In the genomic region with DNA sequence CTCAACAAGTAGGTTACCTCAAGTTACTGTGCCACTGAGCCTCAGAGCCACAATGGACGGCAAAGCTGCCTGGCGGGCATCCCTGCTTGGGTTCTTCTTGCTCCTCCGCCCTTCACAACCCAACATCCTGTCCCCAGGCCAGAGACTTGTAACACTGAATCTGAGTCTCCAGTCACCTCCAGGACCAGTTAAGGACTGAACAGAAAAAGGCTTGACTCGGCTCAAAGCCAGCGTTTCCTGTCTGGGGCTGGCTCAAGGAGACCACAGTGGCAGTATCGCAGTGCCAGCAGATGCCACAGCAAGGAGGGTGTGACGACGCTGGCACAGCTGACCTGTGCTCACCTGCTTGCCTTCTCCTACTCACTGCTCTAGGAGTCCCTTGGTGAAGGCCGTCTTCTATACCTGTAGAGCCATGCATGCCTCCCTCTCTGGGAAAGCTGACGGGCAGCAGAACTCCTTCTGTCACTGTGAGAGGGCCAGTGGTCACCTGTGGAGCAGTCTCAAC, we compare ENCODE assay signal across 26 mouse cellular contexts. TPM values are rescaled to one million over a fixed set of nuclear protein-coding genes. Genes with fewer than 3 reads are reported as not detected.
A peak's percentile ranks its signal among the peaks of the same experiment; 100 is the strongest.
DNase-seq lines count a peak whose midpoint lies in the region; ATAC-seq lines count a peak whose summit lies in the region.
"Had no signal": no experiment of that assay in that cellular context is flagged by ENCODE, and none has a peak within 500 bp of the region (broad histone marks: within the 10 kb centered on the region; RNA-seq: fewer than 3 reads in every experiment).

No protein-coding gene starts in this region.

- H3K27ac ChIP-seq in liver, embryonic 11.5 days (ENCODE audit: low read depth, low read length), result peak overlapping the region; percentile 21; the same call in 1 of the 2 replicates
- H3K27ac ChIP-seq in liver, embryonic 12.5 days, result no peak overlapping the region
- H3K27ac ChIP-seq in midbrain, embryonic 10.5 days (replicated peaks), result no peak overlapping the region
- H3K27ac ChIP-seq: embryonic facial prominence, embryonic 13.5 days; forebrain, embryonic 12.5 days had no signal

- no peak overlapping the region for H3K9ac ChIP-seq in liver, embryonic 11.5 days (ENCODE audit: low read depth, low read length)
- H3K9ac ChIP-seq in liver, embryonic 12.5 days, result no peak overlapping the region
- H3K9ac ChIP-seq: embryonic facial prominence, embryonic 13.5 days; forebrain, embryonic 12.5 days; forebrain, postnatal 0 days; heart, embryonic 12.5 days; hindbrain, embryonic 12.5 days had no signal

- no peaks in the 10 kb centered on the region for H3K4me1 ChIP-seq in liver, embryonic 11.5 days (replicated peaks; ENCODE audit: control insufficient read depth, insufficient read depth, low read length)
- peaks cover 5% of the 10 kb centered on the region for H3K4me1 ChIP-seq in liver, embryonic 12.5 days
- H3K4me1 ChIP-seq in midbrain, embryonic 10.5 days, result no peaks in the 10 kb centered on the region
- H3K4me1 ChIP-seq: embryonic facial prominence, embryonic 13.5 days; forebrain, embryonic 12.5 days; hindbrain, embryonic 12.5 days had no signal

- H3K9me3 ChIP-seq in liver, embryonic 11.5 days (ENCODE audit: control insufficient read depth, low read length), result no peaks in the 10 kb centered on the region
- no peaks in the 10 kb centered on the region for H3K9me3 ChIP-seq in liver, embryonic 12.5 days (replicated peaks)
- H3K9me3 ChIP-seq in midbrain, embryonic 10.5 days (replicated peaks), result no peaks in the 10 kb centered on the region
- H3K9me3 ChIP-seq: embryonic facial prominence, embryonic 13.5 days; forebrain, embryonic 12.5 days; G1E; heart, embryonic 12.5 days; hindbrain, embryonic 12.5 days had no signal

- no peak for DNase-seq in liver, embryonic 11.5 days (ENCODE audit: low spot score)
- no peak for DNase-seq in urinary bladder, adult 18-20 months (ENCODE audit: low spot score in 2 of 2)
- DNase-seq in midbrain, embryonic 10.5 days (ENCODE audit: low spot score), result no peak
- DNase-seq: adrenal gland, adult 8-10 months; adrenal gland, postnatal 36 days; B cell, adult 2 months; cerebellum, adult 11 months; cerebellum, adult 9-11 months; forebrain, postnatal 0 days; gastrocnemius, postnatal 14 days had no signal

- H3K36me3 ChIP-seq in liver, embryonic 11.5 days (ENCODE audit: control insufficient read depth, insufficient read depth, low read length), result peaks cover 61% of the 10 kb centered on the region
- H3K36me3 ChIP-seq in liver, embryonic 12.5 days, result peaks cover 99% of the 10 kb centered on the region
- peaks cover 100% of the 10 kb centered on the region for H3K36me3 ChIP-seq in midbrain, embryonic 10.5 days

- H3K4me3 ChIP-seq in liver, embryonic 11.5 days (ENCODE audit: low read depth, low read length), result no peak overlapping the region
- H3K4me3 ChIP-seq in liver, embryonic 12.5 days, result no peak overlapping the region
- no peak overlapping the region for H3K4me3 ChIP-seq in midbrain, embryonic 10.5 days
- H3K4me3 ChIP-seq: embryonic facial prominence, embryonic 13.5 days; forebrain, embryonic 12.5 days; heart, embryonic 12.5 days; hindbrain, embryonic 12.5 days had no signal

- no peak overlapping the region for H3K4me2 ChIP-seq in liver, embryonic 11.5 days
- no peak overlapping the region for H3K4me2 ChIP-seq in liver, embryonic 12.5 days
- H3K4me2 ChIP-seq: embryonic facial prominence, embryonic 13.5 days; forebrain, embryonic 12.5 days; heart, embryonic 12.5 days; hindbrain, embryonic 12.5 days had no signal

- WGBS in liver, embryonic 11.5 days, result 85% methylated on average over 10 of the region's 10 CpGs
- WGBS in liver, embryonic 12.5 days (ENCODE audit: insufficient replicate concordance), result 78% methylated on average over 10 of the region's 10 CpGs
- WGBS in midbrain, embryonic 10.5 days, result 96% methylated on average over 10 of the region's 10 CpGs

- ATAC-seq in liver, embryonic 11.5 days (replicated peaks; ENCODE audit: low FRiP score), result no peak
- ATAC-seq in liver, embryonic 12.5 days, result no peak
- ATAC-seq in common myeloid progenitor, adult 5-6 weeks (replicated peaks; ENCODE audit: low read depth, poor library complexity, severe bottlenecking), result peak; percentile 30
- ATAC-seq in megakaryocyte progenitor cell, adult 5-6 weeks (replicated peaks; ENCODE audit: poor library complexity), result peak; percentile 45
- ATAC-seq: CD4-positive, CD25-positive, alpha-beta regulatory T cell, adult 4 months; forebrain, postnatal 0 days; hindbrain, embryonic 16.5 days; inflammation-experienced regulatory T-cells, adult 6 months had no signal

- no peaks in the 10 kb centered on the region for H3K27me3 ChIP-seq in liver, embryonic 11.5 days (replicated peaks; ENCODE audit: control insufficient read depth, insufficient read depth, low read length)
- no peaks in the 10 kb centered on the region for H3K27me3 ChIP-seq in liver, embryonic 12.5 days (replicated peaks)
- no peaks in the 10 kb centered on the region for H3K27me3 ChIP-seq in midbrain, embryonic 10.5 days (ENCODE audit: low read depth, poor library complexity, severe bottlenecking)
- H3K27me3 ChIP-seq: embryonic facial prominence, embryonic 13.5 days; forebrain, embryonic 12.5 days; heart, embryonic 12.5 days; hindbrain, embryonic 12.5 days had no signal

RNA-seq across cellular contexts. Expression of gene Shisa8, which starts 15.3 kb away (rescaled TPM):
- 0.12 and 0.73 TPM in 2 replicates for polyA plus RNA-seq in liver, embryonic 11.5 days (2014; fragmentation: Nextera tagmentation; extraction: Ambion mirVana)
- 0.31 and 0.37 TPM in 2 replicates for polyA plus RNA-seq in liver, embryonic 12.5 days (2016; fragmentation: Nextera tagmentation; extraction: Ambion mirVana)
- total RNA-seq in common myeloid progenitor, adult 5-6 weeks (2017), result 3.1 and 4.8 TPM in 2 replicates
- 0.10 and 0.12 TPM in 2 replicates for total RNA-seq in megakaryocyte progenitor cell, adult 5-6 weeks (2015)
- total RNA-seq in megakaryocyte progenitor cell, adult 5-6 weeks (2017), result 0.27 and 3.2 TPM in 2 replicates
- polyA plus RNA-seq in midbrain, embryonic 10.5 days (2016; fragmentation: Nextera tagmentation; extraction: Ambion mirVana), result 0.16 and 0.52 TPM in 2 replicates
- total RNA-seq: gastrocnemius, adult 18-20 months had no signal
- polyA plus RNA-seq: CD4-positive, CD25-positive, alpha-beta regulatory T cell, adult 4 months; G1E; inflammation-experienced regulatory T-cells, adult 6 months had no signal

RNA-seq across cellular contexts. Expression of gene Tnfrsf13c, which starts 26.9 kb away (rescaled TPM):
- 0.16 and 0.56 TPM in 2 replicates for polyA plus RNA-seq in liver, embryonic 11.5 days (2014; fragmentation: Nextera tagmentation; extraction: Ambion mirVana)
- 0.30 TPM in 2 replicates for polyA plus RNA-seq in liver, embryonic 12.5 days (2016; fragmentation: Nextera tagmentation; extraction: Ambion mirVana)
- total RNA-seq in common myeloid progenitor, adult 5-6 weeks (2017), result 2.7 and 5.9 TPM in 2 replicates
- total RNA-seq in megakaryocyte progenitor cell, adult 5-6 weeks (2015), result 2.1 and 2.4 TPM in 2 replicates
- total RNA-seq in megakaryocyte progenitor cell, adult 5-6 weeks (2017), result 0.34 and 0.92 TPM in 2 replicates
- 0.07 TPM in 1 of 2 replicates, not detected in the other for polyA plus RNA-seq in midbrain, embryonic 10.5 days (2016; fragmentation: Nextera tagmentation; extraction: Ambion mirVana)
- total RNA-seq: gastrocnemius, adult 18-20 months; gastrocnemius, postnatal 14 days had no signal
- polyA plus RNA-seq: heart, embryonic 12.5 days had no signal

RNA-seq across cellular contexts. Expression of gene Cenpm, which starts 47.2 kb away (rescaled TPM):
- polyA plus RNA-seq in liver, embryonic 11.5 days (2014; fragmentation: Nextera tagmentation; extraction: Ambion mirVana), result 56.5 and 58.8 TPM in 2 replicates
- polyA plus RNA-seq in liver, embryonic 12.5 days (2016; fragmentation: Nextera tagmentation; extraction: Ambion mirVana), result 48.3 and 51.2 TPM in 2 replicates
- 19.4 and 30.6 TPM in 2 replicates for total RNA-seq in common myeloid progenitor, adult 5-6 weeks (2017)
- 32.9 and 42.6 TPM in 2 replicates for total RNA-seq in megakaryocyte progenitor cell, adult 5-6 weeks (2015)
- 16.5 and 24.9 TPM in 2 replicates for total RNA-seq in megakaryocyte progenitor cell, adult 5-6 weeks (2017)
- polyA plus RNA-seq in midbrain, embryonic 10.5 days (2016; fragmentation: Nextera tagmentation; extraction: Ambion mirVana), result 94.9 and 102 TPM in 2 replicates
- total RNA-seq: gastrocnemius, adult 18-20 months had no signal

RNA-seq across cellular contexts. Expression of gene Srebf2, which starts 50.3 kb away (rescaled TPM):
- polyA plus RNA-seq in liver, embryonic 11.5 days (2014; fragmentation: Nextera tagmentation; extraction: Ambion mirVana), result 99.7 and 101 TPM in 2 replicates
- polyA plus RNA-seq in liver, embryonic 12.5 days (2016; fragmentation: Nextera tagmentation; extraction: Ambion mirVana), result 96.9 and 99.4 TPM in 2 replicates
- total RNA-seq in common myeloid progenitor, adult 5-6 weeks (2017), result 42.8 and 64.3 TPM in 2 replicates
- total RNA-seq in megakaryocyte progenitor cell, adult 5-6 weeks (2015), result 24.7 and 28.3 TPM in 2 replicates
- 21.0 and 23.7 TPM in 2 replicates for total RNA-seq in megakaryocyte progenitor cell, adult 5-6 weeks (2017)
- 214 and 239 TPM in 2 replicates for polyA plus RNA-seq in midbrain, embryonic 10.5 days (2016; fragmentation: Nextera tagmentation; extraction: Ambion mirVana)

RNA-seq across cellular contexts. Expression of gene 1500009C09Rik, which starts 54.9 kb away (rescaled TPM):
- polyA plus RNA-seq in liver, embryonic 11.5 days (2014; fragmentation: Nextera tagmentation; extraction: Ambion mirVana), result not detected in 2 replicates
- polyA plus RNA-seq in liver, embryonic 12.5 days (2016; fragmentation: Nextera tagmentation; extraction: Ambion mirVana), result not detected in 2 replicates
- total RNA-seq in common myeloid progenitor, adult 5-6 weeks (2017), result not detected in 2 replicates
- total RNA-seq in megakaryocyte progenitor cell, adult 5-6 weeks (2015), result not detected in 2 replicates
- not detected in 2 replicates for total RNA-seq in megakaryocyte progenitor cell, adult 5-6 weeks (2017)
- polyA plus RNA-seq in midbrain, embryonic 10.5 days (2016; fragmentation: Nextera tagmentation; extraction: Ambion mirVana), result 0.15 and 0.36 TPM in 2 replicates
- total RNA-seq: G1E; gastrocnemius, adult 18-20 months; gastrocnemius, postnatal 14 days; heart, adult 8-10 months; heart, postnatal 25 days had no signal
- polyA plus RNA-seq: CD4-positive, CD25-positive, alpha-beta regulatory T cell, adult 4 months; G1E; gonadal fat pad, adult 2 months; heart, embryonic 12.5 days; heart, embryonic 16.5 days; inflammation-experienced regulatory T-cells, adult 6 months had no signal

Comparison
In these comparisons a context has a peak if more than half of its experiments do, and no peak if none do; other contexts are left out.
1. ATAC-seq: peak in common myeloid progenitor, adult 5-6 weeks (single experiment) and megakaryocyte progenitor cell, adult 5-6 weeks (single experiment); none in liver, embryonic 11.5 days (single experiment) and liver, embryonic 12.5 days (single experiment).